Mouse (Mus musculus): ENCODE results near the gene Cdk5. TPM values are rescaled to one million over a fixed set of nuclear protein-coding genes. Genes with fewer than 3 reads are reported as not detected.

Gene Cdk5
- polyA plus RNA-seq, 1 experiment from 2014 or later = 102 TPM

- Histone ChIP-seq H3K4me1 (replicated peaks) (peaks cover 16% of the 10 kb centered on the region), H3K9ac (no peak overlapping the region), H3K27ac (replicated peaks) (no peak overlapping the region), H3K27me3 (peaks cover 16% of the 10 kb centered on the region), H3K9me3 (no peaks in the 10 kb centered on the region), H3K4me3 (no peak overlapping the region), H3K36me3 (no peaks in the 10 kb centered on the region), H3K4me2 (no peak overlapping the region)
- ATAC-seq (ENCODE audit: low read depth) = no peak
- WGBS = 78% methylated on average over 6 of the region's 6 CpGs
Measured at GRCm38 (mm10) chr5:24381486-24381885, 41.8 kb downstream of the Cdk5 start.

GRCm38 (mm10) chr5:24380499-24380898 is 42.8 kb downstream of the Cdk5 start:
- Histone ChIP-seq H3K27me3 (peaks cover 6% of the 10 kb centered on the region; the same call in 1 of the 2 replicates), H3K9ac (no peak overlapping the region), H3K27ac (replicated peaks) (no peak overlapping the region), H3K4me1 (replicated peaks) (peaks cover 16% of the 10 kb centered on the region), H3K36me3 (no peaks in the 10 kb centered on the region), H3K4me3 (no peak overlapping the region), H3K9me3 (no peaks in the 10 kb centered on the region), H3K4me2 (no peak overlapping the region)
- WGBS = 89% methylated on average over 4 of the region's 4 CpGs
- ATAC-seq (ENCODE audit: low read depth) = no peak

- H3K4me2 ChIP-seq = no peak overlapping the region
- H3K27ac ChIP-seq (replicated peaks) = no peak overlapping the region
- H3K27me3 ChIP-seq = no peaks in the 10 kb centered on the region
- no peak for ATAC-seq (ENCODE audit: low read depth)
- no peak overlapping the region for H3K4me3 ChIP-seq
- WGBS = 83% methylated on average over 4 of the region's 4 CpGs
- no peaks in the 10 kb centered on the region for H3K36me3 ChIP-seq
- no peaks in the 10 kb centered on the region for H3K9me3 ChIP-seq
- no peak overlapping the region for H3K9ac ChIP-seq
- peaks cover 16% of the 10 kb centered on the region for H3K4me1 ChIP-seq (replicated peaks)
Measured at GRCm38 (mm10) chr5:24379501-24379900, 43.8 kb downstream of the Cdk5 start.

- no peak for ATAC-seq (ENCODE audit: low read depth)
- 81% methylated on average over 2 of the region's 2 CpGs for WGBS
- Histone ChIP-seq H3K9me3 (no peaks in the 10 kb centered on the region), H3K36me3 (no peaks in the 10 kb centered on the region), H3K4me2 (no peak overlapping the region), H3K4me3 (no peak overlapping the region), H3K27ac (replicated peaks) (no peak overlapping the region), H3K4me1 (replicated peaks) (peaks cover 11% of the 10 kb centered on the region), H3K9ac (no peak overlapping the region), H3K27me3 (no peaks in the 10 kb centered on the region)
Measured at GRCm38 (mm10) chr5:24378700-24379099, 44.6 kb downstream of the Cdk5 start.

GRCm38 (mm10) chr5:24374666-24375328 is 48.5 kb downstream of the Cdk5 start:
- Histone ChIP-seq H3K36me3 (no peaks in the 10 kb centered on the region), H3K4me3 (no peak overlapping the region), H3K4me1 (replicated peaks) (no peaks in the 10 kb centered on the region), H3K9ac (no peak overlapping the region), H3K27me3 (no peaks in the 10 kb centered on the region), H3K27ac (replicated peaks) (no peak overlapping the region), H3K4me2 (no peak overlapping the region), H3K9me3 (no peaks in the 10 kb centered on the region)
- 83% methylated on average over 7 of the region's 7 CpGs for WGBS
- ATAC-seq (ENCODE audit: low read depth) = no peak

- no peaks in the 10 kb centered on the region for H3K36me3 ChIP-seq
- no peak overlapping the region for H3K4me2 ChIP-seq
- ATAC-seq (ENCODE audit: low read depth) = no peak
- H3K9me3 ChIP-seq = no peaks in the 10 kb centered on the region
- no peak overlapping the region for H3K4me3 ChIP-seq
- H3K4me1 ChIP-seq (replicated peaks) = no peaks in the 10 kb centered on the region
- H3K27ac ChIP-seq (replicated peaks) = no peak overlapping the region
- 66% methylated on average over 6 of the region's 6 CpGs for WGBS
- no peaks in the 10 kb centered on the region for H3K27me3 ChIP-seq
- H3K9ac ChIP-seq = no peak overlapping the region
Measured at GRCm38 (mm10) chr5:24374216-24374615, 49.1 kb downstream of the Cdk5 start.

GRCm38 (mm10) chr5:24373807-24374206 is 49.5 kb downstream of the Cdk5 start:
- H3K27ac ChIP-seq (replicated peaks) = no peak overlapping the region
- H3K4me1 ChIP-seq (replicated peaks) = no peaks in the 10 kb centered on the region
- no peaks in the 10 kb centered on the region for H3K9me3 ChIP-seq
- no peak for ATAC-seq (ENCODE audit: low read depth)
- 78% methylated on average over 5 of the region's 5 CpGs for WGBS
- no peak overlapping the region for H3K4me2 ChIP-seq
- H3K9ac ChIP-seq = no peak overlapping the region
- H3K36me3 ChIP-seq = no peaks in the 10 kb centered on the region
- H3K27me3 ChIP-seq = no peaks in the 10 kb centered on the region
- no peak overlapping the region for H3K4me3 ChIP-seq

- H3K9me3 ChIP-seq = no peaks in the 10 kb centered on the region
- H3K9ac ChIP-seq = no peak overlapping the region
- no peak for ATAC-seq (ENCODE audit: low read depth)
Measured at GRCm38 (mm10) chr5:24369767-24370166, 53.6 kb downstream of the Cdk5 start.

More at GRCm38 (mm10) chr5:24369767-24370166, 53.6 kb downstream of the Cdk5 start:
- H3K4me2 ChIP-seq = no peak overlapping the region
- 82% methylated on average over 9 of the region's 9 CpGs for WGBS
- no peaks in the 10 kb centered on the region for H3K27me3 ChIP-seq
- H3K4me1 ChIP-seq (replicated peaks) = no peaks in the 10 kb centered on the region
- no peak overlapping the region for H3K27ac ChIP-seq (replicated peaks)
- no peak overlapping the region for H3K4me3 ChIP-seq
- no peaks in the 10 kb centered on the region for H3K36me3 ChIP-seq

Other genes with a start within 250 kb of the Cdk5 start
- gene Kcnh2, start 71.9 kb downstream of the Cdk5 start, polyA plus RNA-seq (2015; fragmentation: Nextera tagmentation; extraction: Ambion mirVana) = 13.5 and 15.5 TPM in 2 replicates
- gene Nos3, start 58.7 kb downstream of the Cdk5 start, polyA plus RNA-seq (2015; fragmentation: Nextera tagmentation; extraction: Ambion mirVana) = 9.3 and 9.6 TPM in 2 replicates
- gene Atg9b, start 31.4 kb downstream of the Cdk5 start, polyA plus RNA-seq (2015; fragmentation: Nextera tagmentation; extraction: Ambion mirVana) = 1.1 TPM in 2 replicates
- 46.7 and 47.4 TPM in 2 replicates for gene Abcb8, start 29.9 kb downstream of the Cdk5 start, polyA plus RNA-seq (2015; fragmentation: Nextera tagmentation; extraction: Ambion mirVana)
- gene Asic3, start 10.1 kb downstream of the Cdk5 start, polyA plus RNA-seq (2015; fragmentation: Nextera tagmentation; extraction: Ambion mirVana) = 1.8 and 3.0 TPM in 2 replicates
- gene Slc4a2, start 307 bp upstream of the Cdk5 start, polyA plus RNA-seq (2015; fragmentation: Nextera tagmentation; extraction: Ambion mirVana) = 18.5 and 24.6 TPM in 2 replicates
- gene Fastk, start 21.8 kb upstream of the Cdk5 start, polyA plus RNA-seq (2015; fragmentation: Nextera tagmentation; extraction: Ambion mirVana) = 89.4 and 102 TPM in 2 replicates
- 51.2 TPM in 2 replicates for gene Tmub1, start 24.3 kb upstream of the Cdk5 start, polyA plus RNA-seq (2015; fragmentation: Nextera tagmentation; extraction: Ambion mirVana)
- gene Agap3, start 28.6 kb upstream of the Cdk5 start, polyA plus RNA-seq (2015; fragmentation: Nextera tagmentation; extraction: Ambion mirVana) = 64.6 and 80.9 TPM in 2 replicates
- 11.2 and 16.1 TPM in 2 replicates for gene Gbx1, start 103.7 kb upstream of the Cdk5 start, polyA plus RNA-seq (2015; fragmentation: Nextera tagmentation; extraction: Ambion mirVana)
- 0.15 and 0.25 TPM in 2 replicates for gene Asb10, start 117.4 kb upstream of the Cdk5 start, polyA plus RNA-seq (2015; fragmentation: Nextera tagmentation; extraction: Ambion mirVana)
- 0.08 and 0.17 TPM in 2 replicates for gene 4931409K22Rik, start 133.3 kb upstream of the Cdk5 start, polyA plus RNA-seq (2015; fragmentation: Nextera tagmentation; extraction: Ambion mirVana)
- 91.2 and 99.1 TPM in 2 replicates for gene Abcf2, start 153.9 kb upstream of the Cdk5 start, polyA plus RNA-seq (2015; fragmentation: Nextera tagmentation; extraction: Ambion mirVana)
- 19.1 and 19.9 TPM in 2 replicates for gene Chpf2, start 163.2 kb upstream of the Cdk5 start, polyA plus RNA-seq (2015; fragmentation: Nextera tagmentation; extraction: Ambion mirVana)
- 91.1 and 99.2 TPM in 2 replicates for gene Smarcd3, start 200.9 kb upstream of the Cdk5 start, polyA plus RNA-seq (2015; fragmentation: Nextera tagmentation; extraction: Ambion mirVana)